Mouse (Mus musculus): ENCODE data around the gene Aldh4a1. TPM values are rescaled to one million over a fixed set of nuclear protein-coding genes. Genes with fewer than 3 reads are reported as not detected.

Aldh4a1 gene
- polyA plus RNA-seq, 1 experiment from 2014 or later = 31.9 TPM

DNA sequence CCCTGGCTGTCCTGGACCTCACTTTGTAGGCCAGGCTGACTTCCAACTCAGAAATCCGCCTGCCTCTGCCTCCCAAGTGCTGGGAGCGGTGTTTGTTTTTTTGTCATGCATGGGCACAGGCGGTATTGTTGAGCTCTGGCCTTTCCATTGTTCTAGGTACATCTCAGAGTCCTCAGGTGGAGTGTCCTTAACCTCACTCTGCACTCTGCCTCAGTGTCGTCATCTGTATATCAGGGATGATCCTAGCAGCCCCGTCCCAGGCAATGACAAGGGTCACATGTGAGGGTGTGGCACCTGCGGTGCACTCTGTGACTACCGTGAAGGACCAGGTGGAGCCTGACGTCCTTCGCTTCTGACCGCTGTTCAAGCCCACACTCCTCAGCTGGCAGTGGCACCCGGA is 4.7 kb downstream of the Aldh4a1 start:
- Histone ChIP-seq H3K4me1 (ENCODE audit: control insufficient read depth, insufficient read depth, low read depth, low read length) (peaks cover 14% of the 10 kb centered on the region), H3K27ac (ENCODE audit: low read depth, low read length) (no peak overlapping the region), H3K4me2 (ENCODE audit: low read length) (no peak overlapping the region), H3K27me3 (replicated peaks; ENCODE audit: control insufficient read depth, insufficient read depth, low read length) (no peaks in the 10 kb centered on the region), H3K4me3 (ENCODE audit: low read length) (no peak overlapping the region), H3K9ac (ENCODE audit: low read depth, low read length) (no peak overlapping the region), H3K36me3 (ENCODE audit: control insufficient read depth, insufficient read depth, low read length) (no peaks in the 10 kb centered on the region), H3K9me3 (ENCODE audit: control insufficient read depth, low read length) (no peaks in the 10 kb centered on the region)
- ATAC-seq = no peak
- 96% methylated on average over 11 of the region's 11 CpGs for WGBS

DNA sequence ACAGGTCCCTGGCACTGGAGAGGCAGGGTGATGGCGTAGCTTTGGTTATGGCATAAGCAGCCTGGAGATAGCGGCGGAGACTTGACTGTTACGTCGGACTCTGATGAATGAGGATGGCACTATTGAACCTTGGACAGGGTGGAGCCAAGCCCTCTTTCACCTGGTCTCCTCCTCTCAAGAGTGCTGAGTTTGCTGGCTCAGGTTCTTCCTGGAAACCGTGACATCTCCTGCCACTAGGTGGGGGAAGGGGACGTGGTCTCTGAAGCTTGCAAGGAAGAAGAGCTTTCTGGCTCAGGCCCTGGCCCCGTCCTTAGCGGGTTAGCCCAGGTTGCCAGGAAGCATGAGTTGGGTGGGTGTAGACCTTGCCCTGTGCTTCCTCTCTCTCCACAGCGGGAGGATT is 7.5 kb downstream of the Aldh4a1 start:
- no peak overlapping the region for H3K27ac ChIP-seq (ENCODE audit: low read depth, low read length)
- no peak for ATAC-seq
- H3K9me3 ChIP-seq (ENCODE audit: control insufficient read depth, low read length) = no peaks in the 10 kb centered on the region
- no peaks in the 10 kb centered on the region for H3K27me3 ChIP-seq (replicated peaks; ENCODE audit: control insufficient read depth, insufficient read depth, low read length)
- H3K9ac ChIP-seq (ENCODE audit: low read depth, low read length) = no peak overlapping the region
- H3K4me3 ChIP-seq (ENCODE audit: low read length) = no peak overlapping the region
- 0 out of 2 replicates have a peak, but pooled peaks cover 3% of the 10 kb centered on the region for H3K36me3 ChIP-seq (ENCODE audit: control insufficient read depth, insufficient read depth, low read length)
- 76% methylated on average over 10 of the region's 10 CpGs for WGBS
- H3K4me1 ChIP-seq (ENCODE audit: control insufficient read depth, insufficient read depth, low read depth, low read length) = no peaks in the 10 kb centered on the region; the same call in 1 of the 2 replicates
- no peak overlapping the region for H3K4me2 ChIP-seq (ENCODE audit: low read length)

DNA sequence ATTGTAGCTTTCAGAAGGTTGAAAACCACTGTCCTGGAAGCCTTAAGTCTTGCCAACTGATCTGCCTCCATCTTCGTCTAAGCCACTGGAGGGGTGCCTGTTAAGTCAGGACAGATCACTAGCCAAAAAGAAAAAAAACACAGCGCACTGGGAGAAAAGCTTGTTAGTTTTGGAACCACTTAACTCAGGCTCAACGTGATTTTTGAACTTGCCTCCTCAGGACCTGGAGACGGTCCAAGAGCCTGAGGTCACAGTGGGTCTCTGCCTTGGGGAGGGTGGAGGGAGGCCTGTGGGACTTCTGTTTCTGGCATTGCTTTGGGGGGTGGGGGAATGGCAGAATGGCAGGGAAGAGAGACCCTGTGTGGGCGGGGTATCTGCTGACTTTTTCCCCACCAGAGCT is 8.5 kb downstream of the Aldh4a1 start:
- no peak overlapping the region for H3K9ac ChIP-seq (ENCODE audit: low read depth, low read length)
- no peak overlapping the region for H3K27ac ChIP-seq (ENCODE audit: low read depth, low read length)
- ATAC-seq = no peak
- H3K9me3 ChIP-seq (ENCODE audit: control insufficient read depth, low read length) = no peaks in the 10 kb centered on the region
- 68% methylated on average over 5 of the region's 5 CpGs for WGBS
- H3K36me3 ChIP-seq (ENCODE audit: control insufficient read depth, insufficient read depth, low read length) = 0 out of 2 replicates have a peak, but pooled peaks cover 6% of the 10 kb centered on the region
- H3K4me2 ChIP-seq (ENCODE audit: low read length) = no peak overlapping the region
- H3K27me3 ChIP-seq (replicated peaks; ENCODE audit: control insufficient read depth, insufficient read depth, low read length) = no peaks in the 10 kb centered on the region
- H3K4me1 ChIP-seq (ENCODE audit: control insufficient read depth, insufficient read depth, low read depth, low read length) = no peaks in the 10 kb centered on the region
- H3K4me3 ChIP-seq (ENCODE audit: low read length) = no peak overlapping the region

DNA sequence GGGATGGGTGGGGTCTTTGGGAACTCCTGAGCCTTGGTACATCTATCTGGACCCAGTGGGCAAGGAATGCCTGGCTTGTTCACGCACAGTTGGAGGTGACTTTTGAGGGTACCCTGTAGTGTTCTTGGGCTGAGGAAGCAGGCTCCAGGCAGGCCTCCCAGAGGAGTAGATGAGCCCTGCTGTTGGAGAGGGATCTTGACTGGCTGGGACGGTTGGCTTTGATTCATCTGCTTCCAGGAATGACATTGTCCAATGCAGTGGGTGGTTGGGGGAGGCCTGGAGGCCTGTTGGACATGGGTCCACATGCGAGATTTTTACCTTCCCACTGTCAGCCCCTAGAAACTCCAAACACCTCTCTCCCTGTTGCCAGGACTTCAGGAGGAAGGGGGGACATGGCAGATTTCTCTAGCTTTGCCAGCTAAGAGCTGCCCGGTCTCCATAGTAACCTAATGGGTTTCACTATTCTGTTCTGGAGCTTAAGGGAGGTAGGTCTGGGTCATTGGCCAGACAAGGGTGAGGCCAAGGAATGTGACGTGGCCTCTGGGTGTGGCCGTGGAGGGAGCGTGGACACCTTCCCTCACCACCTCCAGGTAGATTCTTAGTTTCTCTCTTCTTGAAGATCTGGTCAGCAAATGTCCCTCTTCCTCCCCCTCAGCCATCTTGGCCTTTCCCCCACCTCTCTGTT is 9.0 kb downstream of the Aldh4a1 start:
- no peak overlapping the region for H3K4me2 ChIP-seq (ENCODE audit: low read length)
- ATAC-seq = no peak
- 76% methylated on average over 7 of the region's 7 CpGs for WGBS
- no peak overlapping the region for H3K4me3 ChIP-seq (ENCODE audit: low read length)
- H3K4me1 ChIP-seq (ENCODE audit: control insufficient read depth, insufficient read depth, low read depth, low read length) = no peaks in the 10 kb centered on the region
- no peaks in the 10 kb centered on the region for H3K27me3 ChIP-seq (replicated peaks; ENCODE audit: control insufficient read depth, insufficient read depth, low read length)
- no peak overlapping the region for H3K9ac ChIP-seq (ENCODE audit: low read depth, low read length)
- no peak overlapping the region; the same call in 1 of the 2 replicates for H3K27ac ChIP-seq (ENCODE audit: low read depth, low read length)
- no peaks in the 10 kb centered on the region for H3K9me3 ChIP-seq (ENCODE audit: control insufficient read depth, low read length)
- 0 out of 2 replicates have a peak, but pooled peaks cover 6% of the 10 kb centered on the region for H3K36me3 ChIP-seq (ENCODE audit: control insufficient read depth, insufficient read depth, low read length)

DNA sequence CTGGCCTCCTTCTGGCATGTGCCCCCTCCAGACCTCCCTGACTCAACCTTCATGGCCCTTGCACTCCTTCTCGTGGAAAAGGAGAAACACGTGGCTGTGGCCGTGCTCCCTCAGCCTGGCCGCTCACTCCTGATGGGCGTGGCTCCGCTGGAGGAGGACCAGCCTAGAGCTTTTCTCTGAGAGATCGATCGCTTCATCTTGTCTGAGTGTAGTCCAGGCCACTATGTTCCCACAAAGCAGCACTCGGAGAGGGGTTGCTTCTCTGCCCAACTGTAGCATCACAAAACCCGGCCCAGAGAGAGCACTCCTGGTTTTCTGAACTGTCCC is 9.6 kb downstream of the Aldh4a1 start:
- Histone ChIP-seq H3K27ac (ENCODE audit: low read depth, low read length) (no peak overlapping the region; the same call in 1 of the 2 replicates), H3K4me2 (ENCODE audit: low read length) (no peak overlapping the region)
- WGBS = 87% methylated on average over 10 of the region's 10 CpGs

DNA sequence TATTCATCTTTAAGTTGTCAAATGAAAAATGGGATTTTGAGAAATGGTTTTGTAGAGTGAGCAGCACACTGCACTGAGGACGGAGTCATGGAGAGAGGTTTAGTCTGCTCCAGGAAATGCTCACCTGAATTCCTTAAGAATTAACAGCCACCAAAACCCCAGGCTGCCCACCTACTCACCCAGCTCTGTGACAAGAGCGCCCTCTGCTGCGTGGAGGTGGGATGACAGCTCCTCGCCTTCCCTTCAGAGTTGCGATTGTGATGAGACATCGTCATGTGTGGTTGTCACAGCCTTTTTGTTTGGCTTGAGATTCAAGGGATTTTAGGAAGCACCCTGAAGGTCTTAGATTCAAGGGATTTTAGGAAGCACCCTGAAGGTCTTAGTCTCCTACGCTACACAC is 13.7 kb downstream of the Aldh4a1 start:
- WGBS = 30% methylated on average over 7 of the region's 7 CpGs
- H3K27ac ChIP-seq (ENCODE audit: low read depth, low read length) = no peak overlapping the region
- no peak overlapping the region for H3K4me2 ChIP-seq (ENCODE audit: low read length)
- H3K9me3 ChIP-seq (ENCODE audit: control insufficient read depth, low read length) = no peaks in the 10 kb centered on the region
- ATAC-seq = no peak
- no peak overlapping the region for H3K9ac ChIP-seq (ENCODE audit: low read depth, low read length)
- H3K36me3 ChIP-seq (ENCODE audit: control insufficient read depth, insufficient read depth, low read length) = peaks cover 11% of the 10 kb centered on the region; the same call in 1 of the 2 replicates
- H3K27me3 ChIP-seq (replicated peaks; ENCODE audit: control insufficient read depth, insufficient read depth, low read length) = no peaks in the 10 kb centered on the region; the same call in none of the 2 replicates
- peaks cover 11% of the 10 kb centered on the region for H3K4me1 ChIP-seq (ENCODE audit: control insufficient read depth, insufficient read depth, low read depth, low read length)
- no peak overlapping the region for H3K4me3 ChIP-seq (ENCODE audit: low read length)

More for the DNA sequence above, 9.6 kb downstream of the Aldh4a1 start:
- no peak for ATAC-seq
- H3K27me3 ChIP-seq (replicated peaks; ENCODE audit: control insufficient read depth, insufficient read depth, low read length) = no peaks in the 10 kb centered on the region
- H3K9me3 ChIP-seq (ENCODE audit: control insufficient read depth, low read length) = no peaks in the 10 kb centered on the region
- H3K4me1 ChIP-seq (ENCODE audit: control insufficient read depth, insufficient read depth, low read depth, low read length) = no peaks in the 10 kb centered on the region
- H3K36me3 ChIP-seq (ENCODE audit: control insufficient read depth, insufficient read depth, low read length) = peaks cover 9% of the 10 kb centered on the region; the same call in 1 of the 2 replicates
- no peak overlapping the region for H3K9ac ChIP-seq (ENCODE audit: low read depth, low read length)
- no peak overlapping the region for H3K4me3 ChIP-seq (ENCODE audit: low read length)

DNA sequence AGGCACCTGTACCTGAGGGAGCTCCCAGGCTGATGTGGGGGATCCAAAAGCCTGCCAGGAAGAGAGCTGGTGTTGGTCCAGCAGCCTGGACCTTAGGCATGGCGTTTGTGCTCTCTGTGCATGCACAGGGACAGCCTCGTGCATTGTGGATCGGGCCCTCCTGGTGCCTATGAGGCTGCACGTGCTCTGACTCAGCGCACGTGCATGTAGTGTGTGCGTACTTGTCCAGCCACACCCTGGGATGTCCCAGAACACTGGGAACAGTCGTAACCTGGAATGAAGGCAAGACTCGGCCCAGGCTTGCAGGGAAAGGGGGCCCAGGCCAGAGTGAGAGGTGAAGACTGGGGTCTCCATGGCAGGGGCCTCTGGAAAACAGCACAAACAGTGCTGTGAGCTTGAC is 15.2 kb downstream of the Aldh4a1 start:
- no peak overlapping the region for H3K27ac ChIP-seq (ENCODE audit: low read depth, low read length)
- H3K9ac ChIP-seq (ENCODE audit: low read depth, low read length) = no peak overlapping the region
- H3K9me3 ChIP-seq (ENCODE audit: control insufficient read depth, low read length) = no peaks in the 10 kb centered on the region
- H3K36me3 ChIP-seq (ENCODE audit: control insufficient read depth, insufficient read depth, low read length) = peaks cover 14% of the 10 kb centered on the region; the same call in 1 of the 2 replicates
- peaks cover 2% of the 10 kb centered on the region for H3K27me3 ChIP-seq (replicated peaks; ENCODE audit: control insufficient read depth, insufficient read depth, low read length)
- H3K4me1 ChIP-seq (ENCODE audit: control insufficient read depth, insufficient read depth, low read depth, low read length) = peaks cover 22% of the 10 kb centered on the region
- no peak overlapping the region for H3K4me3 ChIP-seq (ENCODE audit: low read length)
- WGBS = 89% methylated on average over 9 of the region's 9 CpGs
- no peak for ATAC-seq
- H3K4me2 ChIP-seq (ENCODE audit: low read length) = no peak overlapping the region

DNA sequence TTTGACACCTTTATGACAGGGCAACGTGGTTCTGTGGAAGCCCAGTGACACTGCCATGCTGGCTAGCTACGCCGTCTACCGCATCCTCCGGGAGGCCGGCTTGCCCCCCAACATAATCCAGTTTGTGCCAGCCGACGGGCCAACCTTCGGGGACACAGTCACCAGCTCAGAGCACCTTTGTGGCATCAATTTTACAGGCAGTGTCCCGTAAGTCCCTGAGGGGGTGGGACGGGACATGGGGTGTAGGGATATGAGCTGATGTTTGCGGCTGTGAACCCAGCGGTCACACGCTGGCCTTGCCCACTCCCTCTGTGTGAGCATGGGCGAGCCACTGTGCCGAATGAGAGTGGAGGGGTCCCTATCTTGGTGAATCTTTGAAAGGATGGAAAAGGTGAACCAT is 15.7 kb downstream of the Aldh4a1 start:
- WGBS = 97% methylated on average over 16 of the region's 16 CpGs
- Histone ChIP-seq H3K4me1 (ENCODE audit: control insufficient read depth, insufficient read depth, low read depth, low read length) (peaks cover 22% of the 10 kb centered on the region), H3K9me3 (ENCODE audit: control insufficient read depth, low read length) (no peaks in the 10 kb centered on the region), H3K27me3 (replicated peaks; ENCODE audit: control insufficient read depth, insufficient read depth, low read length) (peaks cover 2% of the 10 kb centered on the region), H3K9ac (ENCODE audit: low read depth, low read length) (no peak overlapping the region), H3K27ac (ENCODE audit: low read depth, low read length) (no peak overlapping the region), H3K4me2 (ENCODE audit: low read length) (no peak overlapping the region), H3K36me3 (ENCODE audit: control insufficient read depth, insufficient read depth, low read length) (peaks cover 14% of the 10 kb centered on the region; the same call in 1 of the 2 replicates), H3K4me3 (ENCODE audit: low read length) (no peak overlapping the region)
- ATAC-seq = no peak

DNA sequence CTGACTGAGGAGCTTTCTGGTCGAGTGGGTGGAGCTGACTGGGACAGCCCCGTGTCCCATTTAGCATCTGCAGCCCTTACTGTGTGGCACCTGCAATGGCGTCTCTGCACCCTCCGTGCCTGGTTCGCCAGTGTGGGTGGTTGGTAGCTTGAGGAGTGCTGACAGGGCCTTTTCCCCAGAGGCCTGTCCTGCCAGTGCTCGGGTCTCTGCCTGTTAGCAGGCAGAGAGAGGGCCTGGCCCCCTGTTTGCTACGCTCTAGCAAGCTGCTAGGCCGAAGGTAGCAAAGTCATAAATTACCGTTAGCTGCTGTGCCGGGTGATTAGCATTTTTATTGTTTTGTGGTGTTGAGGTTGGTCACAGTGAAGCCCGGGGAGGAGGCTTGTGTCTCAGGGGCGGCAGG is 17.1 kb downstream of the Aldh4a1 start:
- 23% methylated on average over 12 of the region's 12 CpGs for WGBS
- peak overlapping the region; percentile 38; the same call in 1 of the 2 replicates for H3K9ac ChIP-seq (ENCODE audit: low read depth, low read length)

More for the DNA sequence above, 17.1 kb downstream of the Aldh4a1 start:
- H3K27me3 ChIP-seq (replicated peaks; ENCODE audit: control insufficient read depth, insufficient read depth, low read length) = peaks cover 2% of the 10 kb centered on the region
- peaks cover 12% of the 10 kb centered on the region for H3K36me3 ChIP-seq (ENCODE audit: control insufficient read depth, insufficient read depth, low read length)
- no peak overlapping the region for H3K4me2 ChIP-seq (ENCODE audit: low read length)
- H3K4me3 ChIP-seq (ENCODE audit: low read length) = no peak overlapping the region
- H3K27ac ChIP-seq (ENCODE audit: low read depth, low read length) = no peak overlapping the region
- ATAC-seq = no peak
- H3K9me3 ChIP-seq (ENCODE audit: control insufficient read depth, low read length) = no peaks in the 10 kb centered on the region
- peaks cover 22% of the 10 kb centered on the region for H3K4me1 ChIP-seq (ENCODE audit: control insufficient read depth, insufficient read depth, low read depth, low read length)
